Mouse (Mus musculus): ENCODE results near the gene Dnah10.

- TF ChIP-seq CTCF (IDR thresholded peaks at IDR 0.05; ENCODE audit: extremely low read depth, insufficient read depth, low read length): no peak
- no peak for TF ChIP-seq POLR2A (IDR thresholded peaks at IDR 0.05; ENCODE audit: extremely low read depth, insufficient read depth, low read length)
These were observed 85.0 kb downstream of the Dnah10 start for GRCm38 (mm10) chr5:124809708-124810366.

Data from cortical plate, adult 2 months (tissue).